Mouse (Mus musculus) thymus, postnatal 36 days (tissue): ENCODE data around the gene Sec24a.
"Not testable (repeated sequence)": the region's sequence is repeated elsewhere in the genome, so short reads cannot be mapped to it uniquely, and the experiment has no call there.

ENCODE experiments used
- DNase-seq, 2 experiments: peaks; one replicate each; pipeline ENCODE4 v3.0.0; 2022; ENCODE audit warnings: mixed read lengths in 2 of 2

Sec24a gene

DNA sequence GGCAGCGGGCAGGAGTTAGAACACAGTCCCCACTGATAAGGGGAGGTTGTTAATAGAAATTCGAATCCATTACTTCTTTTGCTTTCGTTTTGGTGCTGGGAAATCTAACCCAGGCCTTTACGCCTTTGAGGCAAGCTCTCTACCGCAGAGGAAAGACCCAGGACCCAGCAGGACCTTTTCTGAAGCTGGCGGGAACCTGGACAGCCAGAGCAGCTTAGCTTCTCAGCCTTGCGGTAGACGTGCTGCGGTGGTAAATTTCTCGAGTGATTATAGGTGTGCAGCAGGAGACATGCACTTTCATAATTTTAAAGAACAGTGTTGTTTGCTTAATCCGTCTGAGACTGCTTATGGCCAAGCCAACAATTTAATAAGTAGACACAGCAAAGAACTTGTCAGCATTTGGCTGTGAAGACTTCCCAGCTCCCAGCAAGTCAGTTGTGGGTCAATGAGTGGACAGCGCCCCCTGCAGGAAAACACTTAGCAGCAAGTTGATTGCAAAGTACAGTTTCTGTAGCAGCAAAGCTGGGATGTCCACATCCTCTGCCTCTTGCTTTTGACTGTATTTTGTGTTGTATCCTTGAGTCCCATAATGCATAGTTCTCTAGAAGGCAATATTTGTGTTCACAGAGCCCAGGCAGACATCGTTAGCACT lies 82.0 kb downstream of the Sec24a start:
- DNase-seq = peak; percentile 85 to 88

DNA sequence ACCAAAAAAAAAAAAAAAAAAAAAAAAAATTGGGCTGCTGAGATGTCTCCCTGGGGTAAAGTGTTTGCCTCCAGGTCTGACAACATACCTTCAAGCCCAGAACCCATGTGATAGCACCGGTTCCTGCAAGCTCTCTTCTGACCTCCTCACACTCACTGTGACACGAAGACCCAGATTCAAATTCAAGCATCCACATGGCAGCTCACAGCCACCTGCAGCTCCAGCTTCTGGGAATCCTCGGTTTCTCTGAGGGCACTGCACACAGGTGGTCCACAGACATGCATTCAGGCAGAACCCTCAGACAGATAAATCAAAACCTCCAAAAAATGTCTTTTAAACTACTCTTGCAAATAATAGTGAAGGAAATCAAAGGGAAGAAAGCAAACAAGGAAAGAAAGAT lies 84.0 kb downstream of the Sec24a start:
- no peak for DNase-seq

DNA sequence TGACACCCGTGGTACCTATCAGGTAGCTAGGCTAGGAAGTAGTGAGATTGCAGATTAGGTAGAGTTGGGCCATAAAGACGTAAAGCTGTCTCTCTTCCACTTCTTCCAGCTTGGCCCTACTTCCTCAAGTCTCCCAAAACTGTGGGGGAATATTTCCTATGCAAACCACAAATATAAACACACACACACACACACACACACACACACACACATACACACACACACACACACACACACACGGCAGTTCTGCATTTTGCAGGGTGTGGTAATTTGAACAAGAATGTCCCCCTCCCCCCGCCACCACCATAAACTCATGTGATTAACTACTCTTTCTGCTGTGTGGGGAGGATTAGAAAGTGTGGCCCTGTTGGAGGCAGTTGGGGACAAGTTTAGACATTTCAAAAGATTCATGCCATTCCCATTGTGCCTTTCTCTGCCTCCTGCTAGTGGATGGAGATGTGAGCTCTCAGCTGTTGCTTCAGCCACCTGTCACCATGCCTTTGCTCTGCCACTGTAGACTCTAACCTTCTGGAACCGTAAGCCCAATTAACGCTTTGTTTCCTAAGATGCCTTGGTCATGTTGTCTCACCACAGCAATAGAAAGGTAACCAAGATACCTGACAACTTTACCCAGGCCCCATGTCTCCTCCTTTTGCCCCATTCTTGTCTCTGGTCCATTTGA lies 85.6 kb downstream of the Sec24a start:
- no peak for DNase-seq

DNA sequence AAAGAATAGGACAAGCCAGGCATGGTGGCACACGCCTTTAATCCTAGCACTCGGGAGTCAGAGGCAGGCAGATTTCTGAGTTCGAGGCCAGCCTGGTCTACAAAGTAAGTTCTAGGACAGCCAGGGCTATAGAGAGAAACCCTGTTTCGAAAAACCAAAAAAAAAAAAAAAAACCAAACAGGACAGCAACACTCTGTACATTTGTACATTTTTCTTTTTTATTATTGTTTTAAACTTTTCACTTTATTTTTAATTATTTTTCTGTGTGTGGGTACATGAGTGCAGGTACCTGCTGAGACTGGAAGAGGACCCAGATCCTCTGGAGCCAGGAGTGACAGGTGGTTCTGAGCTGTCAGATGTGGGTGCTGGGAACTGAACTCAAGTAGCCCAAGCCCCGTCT lies 88.0 kb downstream of the Sec24a start:
- DNase-seq = no peak

DNA sequence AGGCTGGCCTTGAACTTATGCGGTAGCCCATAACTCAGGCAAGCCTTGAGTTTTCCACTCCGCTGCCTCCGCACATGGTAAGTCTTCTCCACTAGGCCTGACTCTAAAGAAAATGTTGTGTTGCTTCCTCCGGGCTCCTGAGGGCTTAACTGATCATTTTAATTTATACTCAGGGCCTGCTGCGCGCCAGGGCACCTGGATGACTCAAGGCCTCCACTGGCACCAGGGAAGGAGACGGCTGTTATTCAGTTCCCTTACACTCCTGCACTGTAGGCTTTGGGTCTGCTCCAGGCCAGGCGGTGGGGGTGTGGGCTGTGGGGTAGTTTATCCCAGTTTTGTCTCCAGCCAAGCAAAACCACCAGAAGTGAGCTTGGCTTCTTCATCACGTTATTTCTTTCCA lies 90.1 kb downstream of the Sec24a start:
- DNase-seq = no peak

DNA sequence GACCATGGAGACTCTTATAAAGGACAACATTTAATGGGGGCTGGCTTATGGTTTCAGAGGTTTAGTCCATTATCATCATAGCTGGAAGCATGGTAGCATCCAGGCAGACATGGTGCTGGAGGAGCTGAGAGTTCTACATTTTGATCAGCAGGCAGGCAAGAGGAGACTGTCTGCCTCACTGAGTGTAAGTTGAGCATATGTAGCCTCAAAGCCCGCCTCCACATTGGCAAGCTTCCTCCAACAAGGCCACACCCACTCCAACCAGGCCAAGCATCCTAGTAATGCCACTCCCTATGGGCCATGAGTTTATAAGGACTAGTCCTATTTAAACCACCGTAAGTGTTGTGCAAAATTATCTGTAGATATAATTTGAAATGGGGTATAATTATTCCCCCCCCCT lies 92.1 kb downstream of the Sec24a start:
- DNase-seq = no peak

DNA sequence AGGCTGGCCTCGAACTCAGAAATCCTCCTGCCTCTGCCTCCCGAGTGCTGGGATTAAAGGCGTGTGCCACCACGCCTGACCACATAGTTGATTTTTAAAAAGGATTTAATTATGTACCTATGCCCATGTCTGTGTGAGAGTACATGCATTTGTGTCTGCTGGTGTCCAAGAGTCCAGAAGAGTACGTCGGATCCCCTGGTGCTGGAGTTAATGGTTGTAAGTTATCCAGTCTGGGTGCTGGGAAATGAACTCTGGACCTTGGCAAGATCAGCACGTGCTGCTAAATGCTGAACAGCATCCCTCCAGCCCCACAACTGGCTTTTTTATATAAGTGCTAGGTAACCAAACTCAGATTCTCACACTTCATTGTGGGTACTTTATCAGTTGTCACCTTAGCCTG lies 92.6 kb downstream of the Sec24a start:
- DNase-seq = no peak

DNA sequence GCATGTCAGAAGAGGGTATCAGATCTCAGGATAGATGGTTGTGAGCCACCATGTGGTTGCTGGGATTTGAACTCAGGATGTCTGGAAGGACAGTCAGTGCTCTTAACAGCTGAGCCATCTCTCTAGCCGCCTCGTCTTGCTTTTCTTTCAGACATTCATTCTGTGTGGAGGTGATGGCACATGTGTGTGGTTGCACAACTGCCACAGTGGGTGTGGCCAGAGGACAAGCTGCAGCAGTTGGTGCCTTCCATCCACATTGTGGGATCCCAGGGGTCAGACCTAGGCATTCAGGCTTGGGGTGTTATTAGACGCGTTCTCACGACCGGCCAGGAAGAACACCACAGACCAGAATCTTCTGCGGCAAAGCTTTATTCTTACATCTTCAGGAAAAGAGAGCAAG lies 98.7 kb downstream of the Sec24a start:
- not testable (repeated sequence) for DNase-seq

DNA sequence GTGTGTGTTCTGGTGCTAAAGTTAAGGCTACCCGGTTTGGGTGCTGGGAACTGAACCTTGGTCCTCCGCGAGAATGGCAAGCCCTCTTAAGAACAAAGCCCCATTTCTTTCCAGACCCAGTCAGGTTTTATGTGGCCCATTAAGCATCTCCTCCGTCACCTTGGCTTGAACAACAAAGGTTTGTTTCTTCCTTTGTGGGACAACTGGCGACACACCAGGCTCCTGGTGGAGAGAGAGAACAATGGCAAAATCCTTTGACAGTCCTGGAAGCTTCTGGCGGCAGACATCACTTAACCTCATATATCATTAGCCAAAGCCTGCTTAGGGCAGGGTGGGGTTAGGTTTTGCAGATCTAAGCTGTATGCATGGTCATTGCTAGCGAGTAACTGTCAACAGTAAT lies 100.8 kb downstream of the Sec24a start:
- no peak for DNase-seq

DNA sequence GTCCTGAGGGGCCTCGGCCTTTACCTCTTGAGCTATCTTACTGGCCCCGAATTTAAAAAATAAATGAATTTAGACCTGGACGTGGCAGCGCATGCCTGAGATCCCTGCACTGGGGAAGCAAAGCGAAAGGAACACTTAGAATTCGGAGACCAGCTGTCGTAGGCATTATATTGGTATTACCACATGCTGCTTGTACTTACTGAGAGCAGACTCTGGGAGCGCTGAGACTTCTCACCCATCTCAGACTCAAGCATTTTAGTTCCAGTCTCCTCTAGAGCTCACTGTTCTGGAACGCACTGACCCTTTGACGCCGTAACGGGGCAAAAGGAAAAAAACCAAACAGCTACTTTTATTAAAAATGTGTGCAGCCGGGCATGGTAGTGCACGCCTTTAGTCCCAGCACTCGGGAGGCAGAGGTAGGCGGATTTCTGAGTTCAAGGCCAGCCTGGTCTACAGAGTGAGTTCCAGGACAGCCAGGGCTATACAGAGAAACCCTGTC lies 101.5 kb downstream of the Sec24a start:
- no peak for DNase-seq

DNA sequence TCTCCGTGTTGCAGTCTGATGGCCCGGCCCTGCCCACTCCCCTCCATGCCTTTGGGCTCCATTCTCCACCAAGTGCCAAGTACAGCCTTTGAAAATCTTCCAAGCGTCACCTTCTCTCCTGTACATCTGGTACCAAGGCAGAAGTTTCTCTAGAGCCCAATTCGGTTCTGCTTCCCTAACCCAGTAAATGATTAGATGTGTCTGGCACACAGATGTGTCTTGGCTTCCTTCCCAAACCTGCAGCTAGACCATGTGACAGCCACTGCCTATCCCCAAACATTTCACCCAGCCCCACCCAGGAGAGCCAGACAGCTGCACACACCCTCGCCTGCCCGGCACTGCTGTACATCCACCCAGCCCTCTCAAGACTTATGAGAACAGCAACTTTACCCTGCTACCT lies 104.7 kb downstream of the Sec24a start:
- DNase-seq = peak in 1 of 2 experiments; percentile 37

DNA sequence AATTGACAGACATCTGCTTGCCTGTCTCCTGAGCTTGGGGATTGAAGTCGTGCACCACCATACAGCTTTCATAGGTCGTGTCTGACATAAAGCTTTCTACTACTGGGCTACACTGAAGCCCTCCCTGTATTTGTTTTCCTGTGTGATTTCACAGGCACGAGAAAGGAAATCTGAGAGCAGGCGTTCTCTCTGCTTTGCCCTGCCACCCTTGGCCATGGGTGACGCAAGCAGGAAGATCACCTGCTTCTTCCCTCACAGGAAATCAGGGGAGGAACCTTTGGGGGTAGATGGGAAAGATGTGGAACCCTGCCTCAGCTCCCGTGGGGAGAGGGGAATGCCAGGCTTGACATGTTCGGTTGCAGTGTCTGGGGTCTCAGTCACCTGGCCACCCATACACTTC lies 105.1 kb downstream of the Sec24a start:
- no peak for DNase-seq

DNA sequence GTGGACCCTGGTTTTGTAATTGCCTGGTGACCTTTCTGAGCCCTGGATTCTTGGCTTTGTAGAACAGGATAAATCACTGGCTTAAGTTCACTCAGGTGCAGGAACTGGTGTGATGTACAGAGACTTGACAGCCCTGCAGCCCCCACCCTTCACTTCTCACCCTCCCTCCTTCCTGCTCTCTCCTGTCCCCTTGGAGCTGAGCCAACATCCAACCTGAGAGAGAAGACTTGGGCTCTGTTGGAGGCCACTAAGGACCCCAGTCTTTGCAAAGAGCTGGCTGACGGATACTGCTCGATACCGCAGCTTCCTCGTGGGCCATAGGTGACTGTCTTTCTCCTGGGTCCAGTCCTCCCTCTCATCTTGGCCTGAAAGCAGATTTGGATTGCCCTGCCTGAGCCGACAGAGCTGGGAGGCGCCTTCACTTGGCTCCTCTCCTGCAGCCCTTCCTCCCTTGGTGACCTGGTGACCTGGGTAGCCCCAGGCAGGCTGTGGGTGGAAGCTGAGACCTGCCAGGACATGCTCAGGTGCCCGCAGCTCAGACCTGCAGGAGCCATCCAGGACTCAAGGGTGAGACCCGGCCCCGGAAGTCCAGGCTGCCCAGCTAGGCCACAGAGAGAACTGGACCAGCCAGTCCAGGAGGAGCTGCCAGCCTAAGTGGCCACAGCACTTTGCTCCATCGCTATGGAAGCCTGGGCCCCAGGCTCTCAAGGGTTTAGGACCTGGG lies 106.5 kb downstream of the Sec24a start:
- DNase-seq = no peak

DNA sequence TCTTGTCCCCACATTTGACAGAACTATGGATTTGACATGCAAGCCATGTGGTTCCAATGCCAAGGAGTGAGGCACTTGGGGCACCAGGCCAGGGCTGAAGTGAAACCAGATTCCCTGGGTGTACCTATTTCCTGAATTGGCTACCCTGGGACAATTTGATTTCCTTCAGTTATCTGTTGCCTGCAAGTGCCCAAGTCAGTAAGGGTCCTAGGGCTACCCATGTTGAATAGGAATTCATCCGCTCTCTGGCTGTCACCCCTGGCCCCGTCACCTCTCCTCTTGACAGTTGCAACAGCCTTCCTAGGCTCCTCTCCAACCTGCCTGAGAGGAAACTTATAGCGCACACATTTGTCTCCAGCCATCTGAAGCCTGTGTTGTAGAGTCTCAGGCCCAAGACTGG lies 108.5 kb downstream of the Sec24a start:
- no peak for DNase-seq

DNA sequence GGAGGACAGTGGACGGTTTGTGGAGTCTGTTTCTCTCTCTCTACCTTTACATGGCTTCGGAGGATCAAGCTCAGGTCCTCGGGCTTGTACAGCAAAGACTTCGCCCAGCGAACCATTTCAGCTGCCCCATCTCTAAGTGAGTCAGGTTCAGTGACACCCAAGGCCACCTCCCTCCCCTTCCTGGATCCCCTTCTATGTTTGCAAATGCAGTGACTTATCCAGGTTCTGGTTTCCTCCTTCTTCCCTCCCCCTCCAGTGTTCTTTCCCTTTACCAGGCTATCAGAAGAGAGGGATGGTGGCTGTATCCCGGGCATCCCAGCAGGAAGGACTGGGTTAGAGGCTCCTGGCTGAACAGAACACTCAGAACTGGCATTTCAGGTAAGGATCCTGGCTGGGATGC lies 109.7 kb downstream of the Sec24a start:
- DNase-seq = no peak

DNA sequence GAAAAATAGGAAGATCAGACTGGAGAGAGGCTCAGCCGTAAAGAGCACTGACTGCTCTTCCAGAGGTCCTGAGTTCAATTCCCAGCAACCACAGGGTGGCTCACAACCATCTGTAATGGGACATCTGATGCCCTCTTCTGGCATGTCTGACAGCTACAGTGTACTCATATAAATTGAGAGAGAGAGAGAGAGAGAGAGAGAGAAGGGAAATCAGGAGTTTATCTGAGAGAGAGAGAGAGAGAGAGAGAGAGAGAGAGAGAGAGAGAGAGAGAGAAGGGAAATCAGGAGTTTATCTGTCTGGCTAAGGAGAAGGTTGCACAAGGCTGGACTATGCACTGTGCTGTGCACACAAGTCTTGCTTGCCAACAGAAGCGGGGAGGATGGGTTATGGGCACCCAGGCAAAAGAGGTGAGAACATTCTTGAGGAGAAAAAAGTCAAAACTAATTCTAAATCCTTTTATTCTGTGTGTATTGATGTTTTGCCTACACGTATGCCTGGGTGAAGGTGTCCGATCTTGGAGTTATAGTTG lies 110.5 kb downstream of the Sec24a start:
- no peak for DNase-seq

DNA sequence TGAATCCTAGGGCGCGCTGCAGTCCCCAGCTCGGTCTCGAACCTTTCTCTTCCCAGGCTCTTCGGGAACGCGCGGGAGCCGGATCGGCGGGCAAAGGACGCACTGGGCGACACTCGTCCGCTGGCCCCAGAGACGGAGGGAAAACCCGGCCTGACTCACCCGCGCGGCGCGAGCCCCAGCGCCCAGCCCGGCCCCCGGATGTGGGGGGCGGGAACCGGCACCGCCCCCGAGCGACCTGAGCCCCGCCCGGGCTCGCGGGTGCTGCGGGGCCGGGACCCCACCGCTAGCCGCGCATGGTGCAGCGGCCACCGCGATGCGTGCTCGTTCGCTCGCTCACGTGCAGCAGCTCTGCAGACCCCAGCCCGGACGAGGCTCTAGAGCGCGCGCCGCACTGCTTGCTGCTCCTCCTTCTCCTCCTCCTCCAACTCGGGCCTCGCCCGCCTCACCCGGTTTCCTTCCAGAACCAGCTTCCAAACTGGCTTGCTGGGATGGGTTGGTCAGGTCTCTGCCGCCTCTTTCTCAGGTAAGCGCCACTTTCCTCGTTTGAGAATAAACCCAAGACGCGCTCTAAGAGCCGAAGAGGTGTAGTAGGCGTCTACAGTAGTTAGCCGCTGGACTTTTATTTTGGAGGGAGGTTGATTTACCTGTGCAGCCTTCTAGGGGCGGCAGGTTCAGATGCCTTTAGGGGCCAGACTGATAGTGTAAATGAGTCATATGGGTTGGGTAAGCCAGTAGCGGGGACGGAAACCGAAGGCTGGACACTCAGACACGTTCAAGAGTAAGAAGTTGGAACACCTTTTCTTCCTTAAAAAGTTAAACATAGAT lies 112.5 kb downstream of the Sec24a start, which contains the start of the genes N4bp3 and D930048N14Rik:
N4bp3 (minus strand) TSS at position 152 of the 825 bp plus-strand sequence.
D930048N14Rik (plus strand) TSS at position 264 of the 825 bp plus-strand sequence.
- peak; percentile 79 to 82 for DNase-seq

DNA sequence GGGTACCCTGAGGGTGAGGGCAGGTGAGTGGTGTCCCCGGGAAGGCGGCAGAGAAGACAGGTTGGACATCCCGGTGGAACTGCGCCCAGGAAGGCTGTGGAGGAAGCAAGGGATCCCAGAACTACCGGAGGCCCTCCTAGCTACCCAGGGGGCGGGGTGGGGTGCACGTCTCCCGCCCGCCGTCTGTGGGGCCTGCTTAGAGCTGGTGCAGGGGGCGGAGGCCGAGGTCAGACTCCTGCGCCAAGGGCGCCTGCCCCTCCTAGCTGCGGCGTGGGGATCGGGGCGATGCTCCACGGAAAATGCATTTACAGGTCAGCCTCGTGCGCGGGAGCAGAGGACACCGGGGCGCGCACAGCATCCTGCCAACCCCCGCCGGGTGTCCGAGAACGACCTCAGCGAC lies 113.2 kb downstream of the Sec24a start:
- peak; percentile 52 to 70 for DNase-seq

DNA sequence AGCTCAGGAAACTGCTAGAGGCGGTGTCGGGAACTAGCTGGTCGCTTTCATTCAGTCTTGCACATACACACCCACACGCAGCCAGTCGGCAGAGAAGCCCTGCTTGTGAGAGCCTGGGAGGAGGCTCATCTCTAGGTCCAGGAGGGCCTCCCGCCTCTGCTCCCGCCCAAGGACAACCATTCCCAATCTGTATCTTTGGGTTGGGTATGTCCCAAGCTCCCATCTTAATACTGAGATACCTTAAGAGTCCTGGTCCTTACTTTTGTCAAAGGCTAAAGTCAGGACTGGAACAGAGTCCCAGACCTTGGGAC lies 113.6 kb downstream of the Sec24a start:
- DNase-seq = peak; percentile 37 to 46

DNA sequence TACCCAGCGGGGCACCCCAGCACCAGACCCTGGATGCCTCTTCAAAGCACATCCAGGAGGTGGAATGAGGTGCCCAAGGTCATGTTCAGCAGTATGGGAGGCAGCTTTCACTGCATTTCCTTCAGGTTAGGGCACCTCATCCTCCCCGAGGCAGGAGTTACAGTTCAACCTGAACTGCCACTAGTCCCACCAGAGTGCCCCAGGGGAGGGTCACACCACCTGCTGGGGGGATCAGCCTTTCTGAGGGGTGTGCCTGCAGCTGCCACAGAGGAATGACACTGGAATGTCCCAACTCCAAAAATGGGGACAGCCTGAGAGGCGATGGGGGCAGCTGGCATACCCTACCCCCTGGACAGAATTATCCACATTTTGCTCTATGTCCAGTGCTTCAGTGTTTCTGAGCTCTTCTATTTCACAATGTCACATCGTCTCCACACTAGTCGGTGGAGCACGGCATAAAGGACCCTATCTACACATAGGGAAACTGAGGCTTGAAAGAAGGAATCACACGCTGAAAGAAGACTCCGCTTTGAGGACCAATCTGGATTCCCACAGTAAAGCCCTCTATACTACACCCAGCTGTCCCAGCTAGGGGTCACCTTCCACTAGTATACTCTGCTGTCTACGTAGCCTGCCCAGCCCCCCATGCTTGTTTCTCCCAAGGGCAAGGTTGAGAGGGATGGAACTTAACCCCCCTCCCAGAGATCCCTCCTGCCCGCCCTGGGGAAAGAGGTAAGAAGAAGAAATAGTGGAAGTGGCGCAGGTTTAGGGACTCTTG lies 114.1 kb downstream of the Sec24a start:
- no peak for DNase-seq

DNA sequence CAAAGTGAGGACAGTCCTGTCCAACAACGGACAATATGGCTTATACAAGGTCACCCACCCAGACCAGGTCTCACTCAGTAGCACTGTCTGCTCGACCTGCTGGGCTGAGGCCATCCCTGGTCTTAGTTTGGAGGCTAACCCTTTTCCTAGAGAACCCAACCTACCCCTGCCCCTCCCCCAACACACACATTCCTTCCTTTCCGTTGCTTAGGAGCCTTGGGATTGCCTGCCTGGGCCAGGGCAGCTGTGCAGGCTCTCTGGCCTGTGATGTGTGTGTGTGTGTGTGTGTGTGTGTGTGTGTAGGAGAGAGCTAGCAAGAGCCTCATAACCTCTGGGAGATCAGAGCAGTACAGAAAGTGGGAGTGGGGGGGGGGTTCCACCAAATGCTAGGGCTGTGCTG lies 114.9 kb downstream of the Sec24a start:
- DNase-seq = no peak
